Mouse (Mus musculus): ENCODE results near the gene Sv2a.

- TF ChIP-seq POLR2A (IDR thresholded peaks at IDR 0.05; ENCODE audit: control insufficient read depth, low read depth, low read length) (no peak), CTCF (IDR thresholded peaks at IDR 0.05; ENCODE audit: control insufficient read depth, insufficient read depth, insufficient replicate concordance, low read depth, low read length) (peak; percentile 26; the same call in 1 of the 2 replicates)
Observed at GRCm38 (mm10) chr3:96209242-96209641, 28.3 kb downstream of the Sv2a start.

All from testis, adult 2 months (tissue).